Mouse (Mus musculus) liver, embryonic 14.5 days (tissue): ENCODE data around the gene Gm37240.

Experiments
- CTCF ChIP-seq: IDR thresholded peaks from 2 replicates; pipeline ENCODE4 v1.5.1; 2016; ENCODE audit warnings: antibody characterized with exemption, low read depth, control low read depth
- EP300 ChIP-seq: IDR thresholded peaks from 2 replicates; pipeline ENCODE4 v1.6.1; 2016; ENCODE audit warnings: antibody characterized with exemption, low read depth

- TF ChIP-seq CTCF, result no peak
- TF ChIP-seq EP300, result no peak
Measured at GRCm38 (mm10) chr3:84637890-84638578, 1249.3 kb downstream of the Gm37240 start.
